Mouse (Mus musculus) liver, embryonic 14.5 days (tissue): ENCODE results near the gene Coq8a. TPM values are rescaled to one million over a fixed set of nuclear protein-coding genes. Genes with fewer than 3 reads are reported as not detected.

Source experiments
- ATAC-seq: fragments of 200-750 bp; cut with Nextera tagmentation; 2 replicates; pipeline ENCODE4 v1.8.0; 2017; ENCODE audit warnings: moderate number of reproducible peaks, mild to moderate bottlenecking, moderate library complexity; ENCODE audit not compliant: insufficient read depth
- DNase-seq, 3 experiments: peaks; one replicate each; pipeline ENCODE4 v3.0.0-alpha.2; 2012 to 2013; ENCODE audit warnings: low read depth in 3 of 3, low spot score in 3 of 3
- H3K27ac ChIP-seq: fragments of 300-500 bp; sonication (generic); 2 replicates; pipeline ENCODE4 v1.5.1; 2014; ENCODE audit warnings: moderate library complexity, mild to moderate bottlenecking, control low read depth, inconsistent platforms
- H3K27me3 ChIP-seq: fragments of 300-500 bp; sonication (generic); 2 replicates; pipeline ENCODE4 v1.6.1; 2014; ENCODE audit warnings: mild to moderate bottlenecking, low read length, moderate library complexity; ENCODE audit not compliant: control insufficient read depth, insufficient read depth
- H3K36me3 ChIP-seq: fragments of 300-500 bp; sonication (generic); replicated peaks from 2 replicates; pipeline ENCODE4 v1.6.1; 2014; ENCODE audit warnings: low read depth; ENCODE audit not compliant: control insufficient read depth, insufficient read depth
- H3K4me1 ChIP-seq, 2 experiments: fragments of 200-500 bp in 1 of 2; fragments of 300-500 bp in 1 of 2; sonication (generic) in 1 of 2; replicated peaks; 2 replicates each; pipeline ENCODE4 v1.6.1; 2012 to 2014; ENCODE audit warnings: antibody characterized with exemption in 1 of 2, inconsistent platforms in 1 of 2, low read length in 1 of 2; ENCODE audit not compliant: control insufficient read depth in 2 of 2, insufficient read depth in 2 of 2
- H3K4me2 ChIP-seq: fragments of 300-500 bp; sonication (generic); 2 replicates; pipeline ENCODE4 v1.6.1; 2014; ENCODE audit warnings: low read depth, mild to moderate bottlenecking, control low read depth, moderate library complexity
- H3K4me3 ChIP-seq, 2 experiments: fragments of 200-500 bp in 1 of 2; fragments of 300-500 bp in 1 of 2; sonication (generic) in 1 of 2; 2 replicates each; pipeline ENCODE4 v1.5.1; 2012 to 2014; ENCODE audit warnings: low read depth in 2 of 2, low read length in 2 of 2, mild to moderate bottlenecking in 2 of 2, control low read depth in 1 of 2, inconsistent platforms in 1 of 2, moderate library complexity in 1 of 2; ENCODE audit not compliant: insufficient read depth in 1 of 2
- H3K9ac ChIP-seq: fragments of 300-500 bp; sonication (generic); replicated peaks from 2 replicates; pipeline ENCODE4 v1.6.1; 2014; ENCODE audit warnings: mild to moderate bottlenecking, control low read depth, moderate library complexity
- H3K9me3 ChIP-seq: fragments of 300-500 bp; sonication (generic); 2 replicates; pipeline ENCODE4 v1.6.1; 2016; ENCODE audit warnings: low read length, mixed read lengths; ENCODE audit not compliant: control insufficient read depth
- CTCF ChIP-seq: IDR thresholded peaks from 2 replicates; pipeline ENCODE4 v1.5.1; 2016; ENCODE audit warnings: antibody characterized with exemption, low read depth, control low read depth
- EP300 ChIP-seq: IDR thresholded peaks from 2 replicates; pipeline ENCODE4 v1.6.1; 2016; ENCODE audit warnings: antibody characterized with exemption, low read depth
- WGBS: fragments of 180-500 bp; shearing (Covaris S2); extraction: QIAGEN DNeasy Blood & Tissue Kit; methylation state at CpG from one replicate; pipeline ENCODE4 v1.1.7; 2014; ENCODE audit not compliant: insufficient replicate concordance; 5-methylcytosine and 5-hydroxymethylcytosine counted together
- polyA plus RNA-seq, 2 experiments: library from polyadenylated mRNA; depleted of rRNA in 1 of 2; stranded (reverse) in 1 of 2; unstranded in 1 of 2; fragments of >200 nt; fragmentation: Nextera tagmentation in 1 of 2; extraction: Ambion mirVana in 1 of 2; gene quantifications; 2 replicates each; pipeline versions ENCODE4 v1.2.1 to v1.2.3; 2012 to 2014

Gene Coq8a
- polyA plus RNA-seq, 2 experiments: 3.8 to 14.3 TPM

DNA sequence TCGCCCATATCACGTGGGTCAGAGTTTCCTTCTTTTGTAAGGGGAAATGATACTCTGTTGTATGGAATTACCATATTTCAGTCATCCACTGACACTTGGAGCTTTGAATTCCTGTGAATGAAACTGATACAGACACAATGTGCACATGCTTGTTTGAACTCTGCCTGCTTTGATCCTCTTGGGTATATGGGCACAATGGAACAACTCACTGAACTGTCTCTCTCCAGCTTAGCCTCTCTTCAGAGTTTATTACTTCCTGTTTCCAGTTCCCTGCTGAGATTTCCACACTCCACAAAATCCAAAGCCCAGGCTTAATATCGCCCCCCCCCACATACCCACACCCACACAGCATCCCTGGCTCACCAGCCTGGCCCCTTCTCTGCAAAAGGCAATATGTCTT lies 32.3 kb upstream of the Coq8a start:
- H3K36me3 ChIP-seq: no peaks in the 10 kb centered on the region
- no peak overlapping the region for H3K4me3 ChIP-seq
- peaks cover under 1 to 1% of the 10 kb centered on the region in 2 experiments; a peak in 2 of 4 replicates for H3K4me1 ChIP-seq
- no peak overlapping the region for H3K9ac ChIP-seq
- DNase-seq: no peak
- ATAC-seq: no peak
- H3K9me3 ChIP-seq: peaks cover 3% of the 10 kb centered on the region
- H3K27me3 ChIP-seq: no peaks in the 10 kb centered on the region
- H3K27ac ChIP-seq: no peak overlapping the region
- no peak overlapping the region for H3K4me2 ChIP-seq
- TF ChIP-seq EP300 (no peak), CTCF (no peak)
- 68% methylated on average over 3 of the region's 3 CpGs for WGBS

GRCm38 (mm10) chr1:180230580-180230979 lies 31.2 kb upstream of the Coq8a start:
- WGBS: 22% methylated on average over 2 of the region's 2 CpGs
- Histone ChIP-seq H3K9ac (no peak overlapping the region), H3K9me3 (peaks cover 3% of the 10 kb centered on the region), H3K4me3 (no peak overlapping the region), H3K27ac (no peak overlapping the region), H3K4me1 (peaks cover 7% of the 10 kb centered on the region in 2 experiments; a peak in 2 of 4 replicates), H3K36me3 (no peaks in the 10 kb centered on the region), H3K4me2 (no peak overlapping the region), H3K27me3 (no peaks in the 10 kb centered on the region)
- TF ChIP-seq CTCF: peak; percentile 86
- TF ChIP-seq EP300: no peak
- ATAC-seq (no peak), DNase-seq (peak in 1 of 3 experiments; percentile 30)

DNA sequence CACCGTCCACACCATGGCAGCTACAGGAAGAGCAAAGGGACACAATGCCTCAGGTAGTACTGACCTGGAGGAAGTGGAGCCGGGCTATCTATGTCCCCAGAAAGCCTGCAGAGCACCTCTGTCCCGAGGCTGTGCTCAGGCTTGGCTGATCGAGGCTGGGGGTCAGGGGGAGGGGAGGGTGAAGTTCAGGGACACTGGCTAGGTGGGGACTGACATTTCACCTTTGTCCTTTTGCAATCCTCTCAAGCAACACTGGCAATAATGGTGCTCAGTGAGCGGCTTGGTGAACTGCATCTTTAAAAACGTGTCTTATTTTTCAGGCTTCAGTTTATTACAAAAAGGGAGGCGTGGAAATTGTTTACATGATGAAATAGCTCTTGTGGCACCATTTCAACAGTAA lies 30.5 kb upstream of the Coq8a start:
- Histone ChIP-seq H3K27me3 (no peaks in the 10 kb centered on the region), H3K4me1 (peaks cover 9 to 11% of the 10 kb centered on the region in 2 experiments; a peak in 3 of 4 replicates), H3K9me3 (peaks cover 3% of the 10 kb centered on the region), H3K9ac (no peak overlapping the region), H3K4me2 (no peak overlapping the region), H3K36me3 (no peaks in the 10 kb centered on the region), H3K4me3 (no peak overlapping the region), H3K27ac (no peak overlapping the region)
- TF ChIP-seq CTCF (no peak), EP300 (no peak)
- DNase-seq (no peak), ATAC-seq (no peak)
- WGBS: 64% methylated on average over 7 of the region's 7 CpGs

DNA sequence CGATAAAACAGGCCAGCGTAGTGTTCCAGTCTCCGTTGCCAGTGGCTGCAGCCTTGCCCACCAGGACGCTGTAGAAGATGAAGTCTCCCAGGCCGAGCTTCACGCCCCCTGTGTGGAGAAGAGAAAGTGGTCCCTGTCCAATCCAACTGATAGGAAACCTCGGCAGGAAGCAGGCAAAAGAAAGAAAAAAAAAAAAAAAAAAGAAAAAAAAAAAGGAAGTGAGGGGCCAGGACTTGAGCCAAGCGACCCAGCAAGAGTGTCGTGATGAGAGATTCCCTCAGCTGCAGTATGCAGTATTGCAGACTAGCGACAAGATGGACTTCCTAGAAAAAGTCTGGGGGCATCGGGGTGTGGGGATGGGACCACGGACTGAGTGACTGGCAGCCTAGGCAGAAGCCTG lies 29.5 kb upstream of the Coq8a start:
- TF ChIP-seq EP300: no peak
- no peak for TF ChIP-seq CTCF
- Histone ChIP-seq H3K4me2 (no peak overlapping the region), H3K9ac (no peak overlapping the region), H3K36me3 (no peaks in the 10 kb centered on the region), H3K4me1 (peaks cover 9 to 11% of the 10 kb centered on the region in 2 experiments; a peak in 3 of 4 replicates), H3K9me3 (peaks cover 3% of the 10 kb centered on the region), H3K4me3 (no peak overlapping the region), H3K27me3 (no peaks in the 10 kb centered on the region), H3K27ac (no peak overlapping the region)
- ATAC-seq: no peak
- DNase-seq: no peak
- whole genome bisulfite sequencing: 51% methylated on average over 12 of the region's 12 CpGs

GRCm38 (mm10) chr1:180226766-180227165 lies 27.4 kb upstream of the Coq8a start:
- Histone ChIP-seq H3K27me3 (no peaks in the 10 kb centered on the region), H3K4me3 (peak overlapping the region in 1 of 2 experiments; percentile 69; a peak in 1 of 4 replicates), H3K9ac (peak overlapping the region; percentile 71), H3K4me1 (peaks cover 9 to 11% of the 10 kb centered on the region in 2 experiments; a peak in 3 of 4 replicates), H3K27ac (peak overlapping the region; percentile 84), H3K36me3 (no peaks in the 10 kb centered on the region), H3K9me3 (peaks cover 3% of the 10 kb centered on the region), H3K4me2 (peak overlapping the region; percentile 85)
- no peak for ATAC-seq
- no peak for DNase-seq
- 69% methylated on average over 3 of the region's 3 CpGs for WGBS
- TF ChIP-seq EP300: no peak
- TF ChIP-seq CTCF: no peak
